Mouse (Mus musculus) CH12.LX (cell line): ENCODE measurements around the gene Sh3glb2.

ENCODE experiments used
- CHD2 ChIP-seq: IDR thresholded peaks from 2 replicates; pipeline ENCODE4 v1.6.1; 2011; ENCODE audit warnings: low read length, improper control_type of control experiment
- CTCF ChIP-seq, 2 experiments: IDR thresholded peaks in 1 of 2; conservative IDR thresholded peaks in 1 of 2; 2 replicates each; pipeline ENCODE4 v1.5.1; 2011 to 2012; ENCODE audit warnings: low read depth in 2 of 2, low read length in 2 of 2, improper control_type of control experiment in 1 of 2, inconsistent platforms in 1 of 2, mild to moderate bottlenecking in 1 of 2, moderate library complexity in 1 of 2
- E2F4 ChIP-seq: IDR thresholded peaks from 2 replicates; pipeline ENCODE4 v1.6.1; 2011; ENCODE audit warnings: low read depth, low read length, improper control_type of control experiment; ENCODE audit not compliant: insufficient replicate concordance
- EP300 ChIP-seq: IDR thresholded peaks from 2 replicates; pipeline ENCODE4 v1.6.1; 2011; ENCODE audit warnings: low read length, improper control_type of control experiment
- GABPA ChIP-seq: IDR thresholded peaks from 2 replicates; pipeline ENCODE4 v1.6.1; 2012; ENCODE audit warnings: low read depth, low read length, improper control_type of control experiment, inconsistent platforms; ENCODE audit not compliant: insufficient replicate concordance
- POLR2A ChIP-seq: IDR thresholded peaks from 2 replicates; pipeline ENCODE4 v1.6.1; 2011; ENCODE audit warnings: low read depth, mild to moderate bottlenecking, improper control_type of control experiment, low read length
- RAD21 ChIP-seq: IDR thresholded peaks from 2 replicates; pipeline ENCODE4 v1.6.1; 2011; ENCODE audit warnings: low read depth, mild to moderate bottlenecking, low read length, improper control_type of control experiment, moderate library complexity
- TBP ChIP-seq: conservative IDR thresholded peaks from 2 replicates; pipeline ENCODE4 v1.6.1; 2011; ENCODE audit warnings: low read depth, low read length, improper control_type of control experiment
- UBTF ChIP-seq: IDR thresholded peaks from 2 replicates; pipeline ENCODE4 v1.6.1; 2012; ENCODE audit warnings: low read depth, mild to moderate bottlenecking, inconsistent platforms, low read length, improper control_type of control experiment, moderate library complexity
- USF2 ChIP-seq: conservative IDR thresholded peaks from 2 replicates; pipeline ENCODE4 v1.6.1; 2011; ENCODE audit warnings: low read depth, low read length, improper control_type of control experiment

GRCm38 (mm10) chr2:30299525-30299924, 59.6 kb downstream of the Sh3glb2 start:
- TF ChIP-seq POLR2A (no peak), GABPA (no peak), CTCF (conservative IDR thresholded peaks at IDR 0.05 in 1 of 2, IDR thresholded peaks at IDR 0.05 in 1 of 2; ENCODE audit: low read depth in 2 of 2, low read length in 2 of 2) (peak in 1 of 2 experiments; percentile 50; a peak in 2 of 4 replicates), UBTF (no peak), CHD2 (no peak), EP300 (no peak), E2F4 (no peak), USF2 (no peak), TBP (no peak), RAD21 (peak; percentile 39)
